Mouse (Mus musculus) ES-Bruce4 (cell line): Measurements from ENCODE around the gene Gm32742.

Source experiments
- CTCF ChIP-seq: IDR thresholded peaks from one replicate; pipeline ENCODE4 v1.8.1; 2011; ENCODE audit warnings: low read depth, low read length
- EP300 ChIP-seq: IDR thresholded peaks from 2 replicates; pipeline ENCODE4 v1.6.1; 2011; ENCODE audit warnings: low read depth, low read length; ENCODE audit not compliant: insufficient read depth
- POLR2A ChIP-seq: IDR thresholded peaks from one replicate; pipeline ENCODE4 v1.8.1; 2011; ENCODE audit warnings: low read length; ENCODE audit not compliant: insufficient read depth

DNA sequence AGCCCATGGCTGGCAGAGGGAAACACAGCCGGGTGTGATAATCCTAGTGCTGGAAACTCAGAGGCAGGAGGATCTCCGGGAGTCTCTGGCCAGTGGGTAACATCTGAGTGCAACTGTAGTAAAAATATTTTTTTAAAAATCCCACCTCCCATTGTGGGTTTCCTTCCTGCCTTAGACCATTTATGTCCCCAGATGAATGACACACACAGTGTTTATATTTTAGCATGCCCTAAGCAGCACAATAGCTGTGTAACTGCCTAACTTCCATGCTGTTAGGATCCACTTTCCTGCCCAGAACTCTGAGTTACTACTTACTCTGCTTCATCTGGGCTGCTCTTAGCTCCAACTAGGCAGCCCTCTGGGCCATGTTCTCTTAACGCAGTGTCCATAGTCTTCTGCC, 25.3 kb upstream of the Gm32742 start:
- TF ChIP-seq CTCF (no peak), POLR2A (no peak), EP300 (no peak)
